Mouse (Mus musculus) neural tube, embryonic 15.5 days (tissue): ENCODE results near the gene Lmbr1l. TPM values are rescaled to one million over a fixed set of nuclear protein-coding genes. Genes with fewer than 3 reads are reported as not detected.
A peak's percentile ranks its signal among the peaks of the same experiment; 100 is the strongest.

Experiments used
- ATAC-seq: fragments of 200-750 bp; cut with Nextera tagmentation; 2 replicates; pipeline ENCODE4 v1.8.0; 2017; ENCODE audit warnings: mild to moderate bottlenecking, moderate TSS enrichment, moderate library complexity; ENCODE audit not compliant: low FRiP score
- H3K27ac ChIP-seq: fragments of 300-500 bp; sonication (generic); replicated peaks from 2 replicates; pipeline ENCODE4 v1.5.1; 2015; ENCODE audit warnings: mild to moderate bottlenecking, inconsistent platforms
- H3K27me3 ChIP-seq: fragments of 300-500 bp; sonication (generic); replicated peaks from 2 replicates; pipeline ENCODE4 v1.6.1; 2015; ENCODE audit warnings: inconsistent platforms
- H3K36me3 ChIP-seq: fragments of 300-500 bp; sonication (generic); 2 replicates; pipeline ENCODE4 v1.6.1; 2015; ENCODE audit warnings: inconsistent platforms
- H3K4me1 ChIP-seq: fragments of 300-500 bp; sonication (generic); 2 replicates; pipeline ENCODE4 v1.6.1; 2015; ENCODE audit warnings: inconsistent platforms
- H3K4me2 ChIP-seq: fragments of 300-500 bp; sonication (generic); 2 replicates; pipeline ENCODE4 v1.6.1; 2015; ENCODE audit warnings: inconsistent platforms, mild to moderate bottlenecking, moderate library complexity
- H3K4me3 ChIP-seq: fragments of 300-500 bp; sonication (generic); replicated peaks from 2 replicates; pipeline ENCODE4 v1.5.1; 2015; ENCODE audit warnings: mild to moderate bottlenecking, inconsistent platforms
- H3K9ac ChIP-seq: fragments of 300-500 bp; sonication (generic); replicated peaks from 2 replicates; pipeline ENCODE4 v1.6.1; 2015; ENCODE audit warnings: mild to moderate bottlenecking, inconsistent platforms
- H3K9me3 ChIP-seq: fragments of 300-500 bp; sonication (generic); replicated peaks from 2 replicates; pipeline ENCODE4 v1.6.1; 2016; ENCODE audit warnings: inconsistent platforms
- WGBS: fragments of 180-500 bp; shearing (Covaris S2); methylation state at CpG from one replicate; pipeline ENCODE4 v1.1.7; 2015; ENCODE audit warnings: mixed read lengths; 5-methylcytosine and 5-hydroxymethylcytosine counted together
- polyA plus RNA-seq: library from polyadenylated mRNA; unstranded; fragments of >200 nt; fragmentation: Nextera tagmentation; extraction: Ambion mirVana; gene quantifications from 2 replicates; pipeline ENCODE4 v1.2.1, GENCODE M21; 2015

Gene Lmbr1l
- polyA plus RNA-seq: 27.9 and 28.6 TPM in 2 replicates

DNA sequence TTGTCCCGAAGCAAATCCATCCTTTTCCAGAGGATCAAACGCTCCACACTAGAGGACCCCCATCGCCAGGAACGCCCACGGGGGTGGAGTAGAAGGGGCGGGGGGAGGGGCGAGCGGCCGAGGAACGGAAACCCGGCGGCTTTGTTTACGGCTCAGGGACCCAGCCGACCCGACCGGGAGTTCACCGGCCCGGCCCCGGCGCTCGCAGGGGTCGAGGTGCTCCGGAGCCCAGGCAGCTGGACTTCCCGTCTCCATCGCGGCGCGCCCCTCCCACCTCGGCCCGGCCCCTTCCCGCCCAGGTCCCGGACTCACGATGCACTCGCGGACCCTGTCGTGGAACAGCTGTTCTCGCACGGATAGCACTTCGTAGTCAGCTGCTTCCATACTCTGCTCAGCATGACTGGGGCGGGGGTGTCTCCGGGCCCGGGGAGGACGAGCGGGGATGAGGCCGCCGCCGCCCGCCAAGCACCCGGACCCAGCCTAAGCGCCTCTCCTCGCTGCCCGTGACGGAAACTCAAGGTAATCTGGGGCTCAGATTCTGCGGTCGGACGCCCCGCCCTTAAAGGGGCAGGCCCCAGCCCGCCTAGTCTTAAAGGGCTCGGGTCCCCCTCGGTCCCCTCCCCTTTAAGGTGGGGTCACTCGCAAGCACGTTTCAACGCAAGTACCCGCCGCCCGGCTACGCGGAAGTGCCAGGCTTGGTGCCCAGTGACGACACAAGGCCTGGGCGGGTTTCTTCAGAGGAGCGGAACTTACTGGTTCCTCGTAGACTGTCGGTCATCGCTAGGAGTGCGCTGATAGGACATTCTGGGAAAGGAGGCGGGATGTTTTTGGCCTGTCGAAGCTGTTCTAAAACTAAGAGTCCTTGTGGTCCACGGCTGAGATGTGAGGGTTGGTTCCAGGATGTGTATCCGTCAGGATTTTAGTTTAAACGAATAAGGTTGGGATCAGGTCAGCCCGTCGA lies at the start of gene Lmbr1l:
Lmbr1l (minus strand) TSS at position 694 of the 961 bp plus-strand sequence.
- Histone ChIP-seq H3K27me3 (no peaks in the 10 kb centered on the region), H3K27ac (peak within 1 kb of the TSS; percentile 97), H3K36me3 (peaks cover 5% of the 10 kb centered on the region), H3K9ac (peak within 1 kb of the TSS; percentile 83), H3K4me2 (peak within 1 kb of the TSS; percentile 81), H3K4me1 (peaks cover 30% of the 10 kb centered on the region), H3K9me3 (no peaks in the 10 kb centered on the region), H3K4me3 (peak within 1 kb of the TSS; percentile 90)
- WGBS: under 1% methylated on average over 76 of the region's 82 CpGs
- ATAC-seq: peak; percentile 99

DNA sequence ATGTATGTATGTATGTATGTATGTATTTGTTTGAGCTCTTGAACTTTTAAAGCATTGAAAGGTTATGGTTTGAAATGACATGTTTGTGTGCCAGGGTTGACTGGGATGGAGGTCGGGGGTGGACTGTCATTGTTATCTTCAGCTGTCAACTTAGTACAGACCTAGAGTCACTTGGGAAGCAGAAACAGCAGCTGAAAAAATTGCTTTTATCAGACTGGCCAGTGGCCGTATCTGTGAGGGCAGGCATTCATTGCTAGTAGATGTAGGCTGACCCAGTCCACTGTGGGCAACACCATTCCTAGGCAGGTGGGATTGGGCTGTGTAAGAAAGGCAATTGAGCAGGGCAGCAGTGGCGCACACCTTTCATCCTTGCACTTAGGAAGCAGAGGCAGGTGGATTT lies 41.5 kb upstream of the Lmbr1l start:
- Histone ChIP-seq H3K27me3 (no peaks in the 10 kb centered on the region), H3K4me3 (no peak overlapping the region), H3K9me3 (peaks cover 5% of the 10 kb centered on the region; the same call in 1 of the 2 replicates), H3K36me3 (no peaks in the 10 kb centered on the region), H3K4me2 (no peak overlapping the region), H3K9ac (no peak overlapping the region), H3K27ac (no peak overlapping the region), H3K4me1 (peaks cover 9% of the 10 kb centered on the region; the same call in 1 of the 2 replicates)
- WGBS: 88% methylated on average over 3 of the region's 3 CpGs
- ATAC-seq: no peak

DNA sequence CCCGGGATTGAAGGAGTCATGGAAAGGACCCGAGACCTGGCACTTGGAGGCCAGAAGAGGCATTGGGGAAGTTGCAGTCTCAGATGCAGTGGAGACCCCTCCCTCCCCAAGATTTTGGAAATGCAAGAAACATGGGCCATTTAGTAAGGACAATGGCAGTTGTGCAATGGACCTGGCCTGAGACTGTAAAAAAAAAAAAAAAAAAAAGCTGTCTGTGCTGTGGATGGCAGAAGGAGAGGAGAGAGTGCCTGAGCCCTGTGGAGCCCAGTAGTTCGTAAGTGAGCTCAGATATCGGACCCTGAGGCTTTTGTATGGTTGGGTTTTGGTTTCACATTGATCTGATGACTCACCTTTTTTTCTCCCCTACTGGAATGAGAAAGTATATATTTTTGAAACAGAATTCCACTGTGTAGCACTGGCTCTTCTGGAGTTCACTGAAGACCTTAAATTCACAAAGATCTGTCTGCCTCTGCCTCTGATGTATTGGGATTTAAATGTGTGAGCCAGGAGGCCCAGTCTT lies 40.9 kb upstream of the Lmbr1l start:
- H3K27me3 ChIP-seq: no peaks in the 10 kb centered on the region
- no peak overlapping the region for H3K4me2 ChIP-seq
- H3K4me1 ChIP-seq: peaks cover 9% of the 10 kb centered on the region; the same call in 1 of the 2 replicates
- H3K36me3 ChIP-seq: no peaks in the 10 kb centered on the region
- peaks cover 3% of the 10 kb centered on the region; the same call in 1 of the 2 replicates for H3K9me3 ChIP-seq
- no peak overlapping the region for H3K27ac ChIP-seq
- H3K4me3 ChIP-seq: no peak overlapping the region
- no peak for ATAC-seq
- H3K9ac ChIP-seq: no peak overlapping the region
- WGBS: 89% methylated on average over 4 of the region's 4 CpGs

- Histone ChIP-seq H3K36me3 (no peaks in the 10 kb centered on the region), H3K4me1 (peaks cover 9% of the 10 kb centered on the region; the same call in 1 of the 2 replicates), H3K9me3 (no peaks in the 10 kb centered on the region), H3K27me3 (no peaks in the 10 kb centered on the region), H3K27ac (no peak overlapping the region), H3K9ac (no peak overlapping the region), H3K4me2 (no peak overlapping the region), H3K4me3 (no peak overlapping the region)
- 86% methylated on average over 5 of the region's 5 CpGs for WGBS
- ATAC-seq: no peak
Observed at GRCm38 (mm10) chr15:98957475-98957874, 39.4 kb upstream of the Lmbr1l start.

DNA sequence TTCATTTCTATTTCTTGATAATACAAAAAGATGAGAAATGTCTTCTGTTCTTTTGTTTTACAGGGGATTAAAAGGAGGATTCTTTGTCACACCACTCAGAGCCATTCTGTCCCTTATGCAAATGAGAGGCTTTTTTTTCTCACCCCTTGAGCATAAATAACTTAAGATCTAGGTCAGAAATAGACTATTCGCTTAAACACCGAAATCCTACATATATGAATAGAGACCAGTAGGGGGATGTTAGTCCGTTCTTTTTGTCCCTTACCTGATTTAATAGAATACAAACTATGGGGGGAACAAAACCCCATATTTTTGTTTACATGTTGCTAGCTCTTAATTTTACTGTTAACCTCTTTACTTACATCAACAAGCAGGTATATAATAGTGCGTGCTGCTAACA lies 38.0 kb upstream of the Lmbr1l start:
- Histone ChIP-seq H3K9me3 (no peaks in the 10 kb centered on the region), H3K4me1 (peaks cover 9% of the 10 kb centered on the region; the same call in 1 of the 2 replicates), H3K36me3 (no peaks in the 10 kb centered on the region), H3K9ac (peak overlapping the region; percentile 8; the same call in 1 of the 2 replicates), H3K4me3 (no peak overlapping the region), H3K27me3 (no peaks in the 10 kb centered on the region), H3K4me2 (peak overlapping the region; percentile 67), H3K27ac (peak overlapping the region; percentile 100)
- 47% methylated on average over 4 of the region's 4 CpGs for WGBS
- ATAC-seq: no peak

GRCm38 (mm10) chr15:98955324-98955723 lies 37.3 kb upstream of the Lmbr1l start:
- H3K9ac ChIP-seq: peak overlapping the region; percentile 69
- H3K4me2 ChIP-seq: peak overlapping the region; percentile 67
- WGBS: 34% methylated on average over 4 of the region's 4 CpGs
- peak overlapping the region; percentile 83 for H3K4me3 ChIP-seq
- no peaks in the 10 kb centered on the region for H3K9me3 ChIP-seq
- H3K27me3 ChIP-seq: no peaks in the 10 kb centered on the region
- peaks cover 9% of the 10 kb centered on the region; the same call in 1 of the 2 replicates for H3K4me1 ChIP-seq
- H3K36me3 ChIP-seq: no peaks in the 10 kb centered on the region
- no peak for ATAC-seq
- H3K27ac ChIP-seq: peak overlapping the region; percentile 100

DNA sequence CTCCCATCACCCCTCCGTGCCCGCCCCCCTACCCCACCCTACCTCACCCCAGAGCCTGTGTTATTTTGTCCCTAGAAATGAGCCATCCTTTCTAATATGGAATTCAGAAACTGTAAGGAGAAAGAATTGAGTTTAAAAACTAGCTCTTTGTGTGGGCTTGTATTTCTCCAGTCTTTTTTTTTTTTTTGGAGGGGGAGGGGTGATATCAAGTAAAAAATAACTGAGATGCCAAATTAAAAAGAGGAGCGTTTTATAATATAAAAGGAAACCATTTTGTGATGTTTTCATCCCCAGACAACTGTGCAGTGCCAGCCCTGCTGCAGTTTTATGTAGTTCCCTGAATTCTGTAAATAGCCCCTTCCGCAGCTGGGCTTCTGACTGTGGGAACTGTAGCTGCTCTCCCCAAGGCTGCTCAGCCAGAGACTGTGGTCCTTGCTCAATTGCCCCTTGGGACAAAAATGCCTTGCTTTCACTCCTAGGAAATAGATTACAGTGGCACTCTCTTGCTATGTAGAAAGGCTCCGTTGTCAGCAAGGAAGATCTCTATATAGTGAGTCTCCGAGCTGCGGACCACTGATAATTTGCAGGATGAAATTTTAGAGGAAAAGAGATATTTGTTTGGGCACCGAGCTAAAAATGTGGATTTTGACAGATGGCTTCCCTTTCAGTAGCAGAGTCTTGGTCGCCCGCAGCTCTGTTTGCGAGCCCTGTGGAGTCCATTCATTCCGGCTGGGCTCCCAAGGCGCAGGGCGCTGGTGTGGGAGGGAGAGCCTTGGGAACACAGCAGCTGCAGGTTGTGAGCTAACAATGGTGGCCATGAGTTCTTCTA lies 36.6 kb upstream of the Lmbr1l start:
- peaks cover 10% of the 10 kb centered on the region for H3K4me1 ChIP-seq
- H3K27ac ChIP-seq: peak overlapping the region; percentile 100
- H3K36me3 ChIP-seq: peaks cover 1% of the 10 kb centered on the region
- 3% methylated on average over 14 of the region's 14 CpGs for WGBS
- ATAC-seq: peak; percentile 12; the same call in 1 of the 2 replicates
- peak overlapping the region; percentile 67 for H3K4me2 ChIP-seq
- H3K9ac ChIP-seq: peak overlapping the region; percentile 69
- H3K27me3 ChIP-seq: no peaks in the 10 kb centered on the region
- no peaks in the 10 kb centered on the region for H3K9me3 ChIP-seq
- H3K4me3 ChIP-seq: peak overlapping the region; percentile 83

GRCm38 (mm10) chr15:98953401-98954356 lies 35.6 kb upstream of the Lmbr1l start, which contains the start of the genes Gm49450 and Tuba1a:
Gene Gm49450 (minus strand): TSS chr15:98953551.
Gene Tuba1a (minus strand): TSS chr15:98953703.
- H3K27me3 ChIP-seq: no peaks in the 10 kb centered on the region
- H3K36me3 ChIP-seq: peaks cover 8% of the 10 kb centered on the region
- peak within 1 kb of the TSS; percentile 100 for H3K27ac ChIP-seq
- WGBS: under 1% methylated on average over 28 of the region's 28 CpGs
- H3K9me3 ChIP-seq: no peaks in the 10 kb centered on the region
- ATAC-seq: peak; percentile 98
- peak within 1 kb of the TSS; percentile 83 for H3K4me3 ChIP-seq
- peak within 1 kb of the TSS; percentile 67 for H3K4me2 ChIP-seq
- H3K4me1 ChIP-seq: peaks cover 18% of the 10 kb centered on the region
- H3K9ac ChIP-seq: peak within 1 kb of the TSS; percentile 100

GRCm38 (mm10) chr15:98952751-98953400 lies 34.8 kb upstream of the Lmbr1l start:
- peak overlapping the region; percentile 100 for H3K27ac ChIP-seq
- peak; percentile 54 for ATAC-seq
- under 1% methylated on average over 41 of the region's 41 CpGs for WGBS
- H3K36me3 ChIP-seq: peaks cover 8% of the 10 kb centered on the region
- peak overlapping the region; percentile 100 for H3K9ac ChIP-seq
- H3K27me3 ChIP-seq: no peaks in the 10 kb centered on the region
- no peaks in the 10 kb centered on the region for H3K9me3 ChIP-seq
- H3K4me1 ChIP-seq: peaks cover 25% of the 10 kb centered on the region
- H3K4me2 ChIP-seq: peak overlapping the region; percentile 67
- peak overlapping the region; percentile 83 for H3K4me3 ChIP-seq

GRCm38 (mm10) chr15:98952063-98952455 lies 34.0 kb upstream of the Lmbr1l start:
- H3K4me2 ChIP-seq: peak overlapping the region; percentile 67
- H3K9ac ChIP-seq: peak overlapping the region; percentile 100
- H3K27ac ChIP-seq: peak overlapping the region; percentile 100
- 3% methylated on average over 5 of the region's 5 CpGs for WGBS
- peaks cover 32% of the 10 kb centered on the region for H3K4me1 ChIP-seq
- H3K27me3 ChIP-seq: no peaks in the 10 kb centered on the region
- H3K4me3 ChIP-seq: peak overlapping the region; percentile 83
- no peaks in the 10 kb centered on the region for H3K9me3 ChIP-seq
- no peak for ATAC-seq
- peaks cover 8% of the 10 kb centered on the region for H3K36me3 ChIP-seq
